Mouse (Mus musculus): ENCODE measurements around the gene Noc4l. TPM values are rescaled to one million over a fixed set of nuclear protein-coding genes. Genes with fewer than 3 reads are reported as not detected.

Noc4l gene
- polyA plus RNA-seq, 1 experiment from 2014 or later = 57.0 TPM

DNA sequence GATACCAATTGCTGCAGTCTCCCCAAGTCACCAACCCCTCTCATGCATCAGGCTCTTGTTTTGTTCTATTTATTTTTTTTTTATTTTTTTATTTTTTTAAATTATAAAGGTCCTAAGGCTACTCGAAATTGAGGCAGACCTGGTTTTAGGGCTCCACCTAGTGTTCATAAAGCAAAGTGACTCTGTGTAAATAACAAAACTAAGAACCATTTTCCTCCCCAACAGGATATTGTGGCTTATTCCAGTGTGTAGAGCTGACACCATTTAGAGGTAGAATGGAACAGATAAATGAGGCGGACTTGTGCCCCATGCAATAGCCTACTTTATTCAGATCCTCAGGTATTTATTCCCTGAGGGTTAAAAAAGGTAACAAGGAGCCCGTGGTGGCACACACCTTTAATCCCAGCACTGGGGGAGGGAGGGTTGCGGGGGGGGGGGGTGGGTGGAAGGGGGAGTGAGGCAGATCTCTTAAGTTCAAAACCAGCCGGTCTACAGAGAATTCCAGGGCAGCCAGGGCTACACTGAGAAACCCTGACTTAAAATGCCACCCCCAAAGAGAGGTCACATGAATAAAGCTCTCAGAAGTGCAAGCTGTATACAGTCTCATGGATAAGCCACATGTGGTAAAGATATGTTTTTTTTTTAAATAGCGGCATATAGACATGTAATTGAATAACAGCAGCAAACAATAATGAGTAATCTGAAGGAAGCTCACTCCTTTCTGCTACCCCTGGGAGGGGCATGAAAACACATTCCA is 17.1 kb downstream of the Noc4l start:
- H3K4me3 ChIP-seq (replicated peaks) = no peak overlapping the region
- no peak overlapping the region for H3K4me2 ChIP-seq (replicated peaks)
- no peak overlapping the region for H3K27ac ChIP-seq
- H3K36me3 ChIP-seq = no peaks in the 10 kb centered on the region
- H3K9ac ChIP-seq = no peak overlapping the region
- 41% methylated on average over 6 of the region's 6 CpGs for WGBS
- H3K9me3 ChIP-seq = no peaks in the 10 kb centered on the region
- ATAC-seq = peak; percentile 34; the same call in 1 of the 2 replicates
- H3K27me3 ChIP-seq (replicated peaks) = no peaks in the 10 kb centered on the region
- H3K4me1 ChIP-seq (replicated peaks) = no peaks in the 10 kb centered on the region

DNA sequence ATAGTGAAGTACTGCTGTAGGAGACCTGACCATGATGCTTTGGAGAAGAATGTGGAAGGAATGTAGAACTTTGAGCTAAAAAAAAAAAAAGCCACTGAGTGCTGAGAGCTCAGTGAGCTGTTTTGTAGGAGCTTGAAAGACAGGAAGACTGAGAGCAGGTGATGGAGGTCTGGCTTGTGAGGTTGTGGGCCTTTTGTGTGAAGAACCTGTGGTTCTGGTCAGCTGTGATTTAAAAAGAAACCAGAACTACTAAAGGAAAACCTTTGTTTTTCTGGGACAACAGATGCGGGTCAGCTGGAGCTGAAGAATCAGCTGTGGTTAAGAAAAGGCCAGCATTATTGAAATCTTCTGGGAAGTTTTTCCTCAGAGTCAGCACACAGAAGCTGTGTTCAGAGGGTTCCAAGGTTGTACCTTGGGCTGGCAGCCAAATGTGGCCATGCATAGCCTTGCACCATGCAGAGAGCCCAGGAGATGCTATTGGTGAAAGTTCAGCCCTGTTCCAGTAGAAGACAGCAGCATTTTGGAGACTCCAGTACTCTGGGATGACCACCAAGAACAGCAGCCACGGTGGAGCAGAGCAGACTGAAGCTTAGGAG is 23.6 kb downstream of the Noc4l start:
- no peaks in the 10 kb centered on the region for H3K9me3 ChIP-seq
- H3K4me1 ChIP-seq (replicated peaks) = no peaks in the 10 kb centered on the region
- no peak overlapping the region for H3K4me3 ChIP-seq (replicated peaks)
- no peak overlapping the region for H3K9ac ChIP-seq
- H3K27ac ChIP-seq = no peak overlapping the region
- peaks cover 7% of the 10 kb centered on the region; the same call in 1 of the 2 replicates for H3K27me3 ChIP-seq (replicated peaks)
- ATAC-seq = no peak
- no peaks in the 10 kb centered on the region for H3K36me3 ChIP-seq
- WGBS = 76% methylated on average over 2 of the region's 2 CpGs
- H3K4me2 ChIP-seq (replicated peaks) = no peak overlapping the region

GRCm38 (mm10) chr5:110628156-110628555 is 25.1 kb downstream of the Noc4l start:
- ATAC-seq = no peak

DNA sequence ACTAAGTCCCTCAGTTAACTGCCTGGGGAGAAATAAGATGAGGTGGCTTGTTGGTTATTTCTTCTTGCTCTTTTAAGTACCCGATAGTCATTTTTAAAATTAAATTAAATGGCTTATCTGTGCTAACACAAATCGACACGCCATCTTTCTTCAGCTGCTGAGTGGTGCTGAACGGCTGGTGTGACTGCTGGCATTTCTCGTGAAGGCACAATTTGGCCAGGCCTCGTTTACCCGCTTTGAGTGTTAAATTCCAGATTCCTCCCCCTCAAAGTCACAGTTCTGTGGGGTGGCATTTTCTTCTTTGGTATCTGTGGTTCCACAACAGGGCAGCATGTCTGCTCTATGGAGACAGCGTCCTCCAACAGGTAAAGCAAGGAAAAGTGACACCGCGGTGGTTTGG is 25.9 kb downstream of the Noc4l start:
- H3K4me2 ChIP-seq (replicated peaks) = no peak overlapping the region

More at GRCm38 (mm10) chr5:110628156-110628555, 25.1 kb downstream of the Noc4l start:
- 18% methylated on average over 19 of the region's 19 CpGs for WGBS
- Histone ChIP-seq H3K4me2 (replicated peaks) (no peak overlapping the region), H3K27me3 (replicated peaks) (peaks cover 7% of the 10 kb centered on the region; the same call in 1 of the 2 replicates), H3K27ac (no peak overlapping the region), H3K9ac (no peak overlapping the region), H3K4me3 (replicated peaks) (no peak overlapping the region), H3K9me3 (no peaks in the 10 kb centered on the region), H3K4me1 (replicated peaks) (no peaks in the 10 kb centered on the region), H3K36me3 (no peaks in the 10 kb centered on the region)

GRCm38 (mm10) chr5:110624319-110624718 is 28.9 kb downstream of the Noc4l start:
- Histone ChIP-seq H3K9ac (no peak overlapping the region), H3K4me2 (replicated peaks) (no peak overlapping the region), H3K4me3 (replicated peaks) (no peak overlapping the region), H3K27ac (no peak overlapping the region), H3K36me3 (no peaks in the 10 kb centered on the region), H3K27me3 (replicated peaks) (peaks cover 7% of the 10 kb centered on the region; the same call in 1 of the 2 replicates), H3K4me1 (replicated peaks) (no peaks in the 10 kb centered on the region), H3K9me3 (no peaks in the 10 kb centered on the region)
- no peak for ATAC-seq
- 79% methylated on average over 2 of the region's 2 CpGs for WGBS

More for the DNA sequence above, 25.9 kb downstream of the Noc4l start:
- no peaks in the 10 kb centered on the region for H3K9me3 ChIP-seq
- WGBS = 70% methylated on average over 10 of the region's 10 CpGs
- H3K27ac ChIP-seq = no peak overlapping the region
- no peak overlapping the region for H3K9ac ChIP-seq
- no peak overlapping the region for H3K4me3 ChIP-seq (replicated peaks)
- no peaks in the 10 kb centered on the region for H3K36me3 ChIP-seq
- no peak for ATAC-seq
- no peaks in the 10 kb centered on the region for H3K4me1 ChIP-seq (replicated peaks)
- H3K27me3 ChIP-seq (replicated peaks) = peaks cover 7% of the 10 kb centered on the region; the same call in 1 of the 2 replicates

- 82% methylated on average over 6 of the region's 6 CpGs for WGBS
- no peak for ATAC-seq
These were observed 34.0 kb downstream of the Noc4l start for GRCm38 (mm10) chr5:110619226-110619625.

GRCm38 (mm10) chr5:110611435-110612158 is 41.6 kb downstream of the Noc4l start:
- no peak overlapping the region for H3K9ac ChIP-seq
- H3K27ac ChIP-seq = no peak overlapping the region
- 78% methylated on average over 5 of the region's 5 CpGs for WGBS
- no peaks in the 10 kb centered on the region for H3K36me3 ChIP-seq
- ATAC-seq = no peak
- H3K4me2 ChIP-seq (replicated peaks) = no peak overlapping the region
- no peaks in the 10 kb centered on the region for H3K9me3 ChIP-seq
- no peaks in the 10 kb centered on the region for H3K4me1 ChIP-seq (replicated peaks)
- H3K4me3 ChIP-seq (replicated peaks) = no peak overlapping the region
- no peaks in the 10 kb centered on the region for H3K27me3 ChIP-seq (replicated peaks)

More at GRCm38 (mm10) chr5:110619226-110619625, 34.0 kb downstream of the Noc4l start:
- Histone ChIP-seq H3K4me2 (replicated peaks) (no peak overlapping the region), H3K9ac (no peak overlapping the region), H3K9me3 (no peaks in the 10 kb centered on the region), H3K27me3 (replicated peaks) (no peaks in the 10 kb centered on the region), H3K4me1 (replicated peaks) (no peaks in the 10 kb centered on the region), H3K36me3 (no peaks in the 10 kb centered on the region), H3K4me3 (replicated peaks) (no peak overlapping the region), H3K27ac (no peak overlapping the region)

DNA sequence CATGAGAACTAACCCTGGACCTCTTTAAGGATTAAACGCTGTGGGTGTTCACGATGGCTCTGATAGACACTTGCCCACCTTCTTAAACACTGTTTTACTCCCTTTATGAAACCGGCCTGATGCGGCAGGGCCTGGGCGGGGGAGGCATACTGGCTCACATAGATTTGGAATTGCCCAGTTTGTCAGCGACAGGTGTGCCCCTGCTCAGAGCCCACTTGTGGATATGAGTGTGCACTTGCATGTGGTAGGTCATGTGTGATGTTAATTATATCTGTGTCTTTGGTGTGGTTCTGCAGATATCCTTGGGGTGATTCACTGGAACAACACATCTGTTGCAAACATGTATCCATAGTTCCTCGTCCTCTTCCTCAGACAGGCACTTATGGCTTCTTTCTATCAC is 42.7 kb downstream of the Noc4l start:
- no peak overlapping the region for H3K4me3 ChIP-seq (replicated peaks)
- H3K9me3 ChIP-seq = no peaks in the 10 kb centered on the region
- H3K27me3 ChIP-seq (replicated peaks) = no peaks in the 10 kb centered on the region
- H3K9ac ChIP-seq = no peak overlapping the region
- no peaks in the 10 kb centered on the region for H3K4me1 ChIP-seq (replicated peaks)
- H3K36me3 ChIP-seq = no peaks in the 10 kb centered on the region
- WGBS = 88% methylated on average over 7 of the region's 7 CpGs
- H3K27ac ChIP-seq = no peak overlapping the region
- no peak for ATAC-seq
- H3K4me2 ChIP-seq (replicated peaks) = no peak overlapping the region

DNA sequence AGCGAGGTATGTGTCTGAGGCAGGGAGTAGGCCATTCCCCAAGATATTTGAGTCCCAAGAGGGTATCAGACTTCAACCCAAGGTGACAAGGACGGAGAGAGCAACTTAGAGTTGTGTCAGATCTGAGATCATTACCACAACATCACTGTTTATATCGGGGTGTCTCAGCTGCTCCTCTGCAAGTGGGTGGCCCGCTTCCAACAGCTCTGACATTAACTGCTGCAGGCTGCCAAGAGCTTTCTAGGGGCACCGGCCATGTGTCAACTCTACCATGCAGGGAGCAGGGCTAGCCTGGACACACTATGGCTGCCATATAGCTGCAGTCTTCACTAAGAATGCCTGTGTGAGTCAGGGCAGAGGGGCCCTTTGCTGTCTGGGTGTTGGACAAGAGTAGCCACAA is 43.3 kb downstream of the Noc4l start:
- Histone ChIP-seq H3K4me3 (replicated peaks) (no peak overlapping the region), H3K36me3 (no peaks in the 10 kb centered on the region), H3K4me2 (replicated peaks) (no peak overlapping the region), H3K9me3 (no peaks in the 10 kb centered on the region), H3K27me3 (replicated peaks) (no peaks in the 10 kb centered on the region), H3K27ac (no peak overlapping the region), H3K9ac (no peak overlapping the region), H3K4me1 (replicated peaks) (no peaks in the 10 kb centered on the region)
- 75% methylated on average over 5 of the region's 5 CpGs for WGBS
- no peak for ATAC-seq

GRCm38 (mm10) chr5:110609425-110609824 is 43.8 kb downstream of the Noc4l start:
- Histone ChIP-seq H3K4me3 (replicated peaks) (no peak overlapping the region), H3K9me3 (no peaks in the 10 kb centered on the region), H3K27ac (no peak overlapping the region), H3K27me3 (replicated peaks) (no peaks in the 10 kb centered on the region), H3K4me2 (replicated peaks) (no peak overlapping the region), H3K36me3 (no peaks in the 10 kb centered on the region), H3K4me1 (replicated peaks) (no peaks in the 10 kb centered on the region), H3K9ac (no peak overlapping the region)
- WGBS = 79% methylated on average over 3 of the region's 3 CpGs
- no peak for ATAC-seq

DNA sequence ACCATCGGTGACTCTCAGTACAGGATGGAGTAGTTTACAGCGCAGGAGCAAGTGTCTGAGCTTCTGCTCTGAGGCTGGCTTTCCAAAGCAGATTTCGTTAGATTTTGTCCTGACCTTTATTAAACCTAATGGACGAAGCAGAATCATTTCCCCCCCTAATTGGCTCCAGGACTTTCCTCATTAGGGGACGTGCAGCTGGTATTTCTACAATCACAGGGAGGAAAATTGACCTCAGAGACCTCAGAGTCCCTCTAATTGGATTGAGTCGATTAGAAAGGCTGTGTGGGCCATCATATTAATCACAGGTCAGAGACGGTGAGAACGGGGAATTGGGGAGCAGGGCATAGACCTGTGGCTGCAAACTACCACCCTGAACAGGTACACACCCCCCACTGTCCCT is 44.3 kb downstream of the Noc4l start:
- 72% methylated on average over 8 of the region's 8 CpGs for WGBS

GRCm38 (mm10) chr5:110608336-110608735 is 44.9 kb downstream of the Noc4l start:
- no peak for ATAC-seq
- no peak overlapping the region for H3K27ac ChIP-seq
- WGBS = 59% methylated on average over 6 of the region's 6 CpGs
- H3K27me3 ChIP-seq (replicated peaks) = no peaks in the 10 kb centered on the region
- H3K4me3 ChIP-seq (replicated peaks) = no peak overlapping the region
- no peaks in the 10 kb centered on the region for H3K9me3 ChIP-seq
- no peak overlapping the region for H3K9ac ChIP-seq
- no peaks in the 10 kb centered on the region for H3K36me3 ChIP-seq
- no peak overlapping the region for H3K4me2 ChIP-seq (replicated peaks)
- no peaks in the 10 kb centered on the region for H3K4me1 ChIP-seq (replicated peaks)

More for the DNA sequence above, 44.3 kb downstream of the Noc4l start:
- no peak overlapping the region for H3K27ac ChIP-seq
- H3K27me3 ChIP-seq (replicated peaks) = no peaks in the 10 kb centered on the region
- H3K9me3 ChIP-seq = no peaks in the 10 kb centered on the region
- no peaks in the 10 kb centered on the region for H3K36me3 ChIP-seq
- H3K4me3 ChIP-seq (replicated peaks) = no peak overlapping the region
- H3K4me1 ChIP-seq (replicated peaks) = no peaks in the 10 kb centered on the region
- H3K4me2 ChIP-seq (replicated peaks) = no peak overlapping the region
- no peak overlapping the region for H3K9ac ChIP-seq
- ATAC-seq = no peak
